Mouse (Mus musculus): ENCODE data around the gene Il2rb.

Gene Il2rb

DNA sequence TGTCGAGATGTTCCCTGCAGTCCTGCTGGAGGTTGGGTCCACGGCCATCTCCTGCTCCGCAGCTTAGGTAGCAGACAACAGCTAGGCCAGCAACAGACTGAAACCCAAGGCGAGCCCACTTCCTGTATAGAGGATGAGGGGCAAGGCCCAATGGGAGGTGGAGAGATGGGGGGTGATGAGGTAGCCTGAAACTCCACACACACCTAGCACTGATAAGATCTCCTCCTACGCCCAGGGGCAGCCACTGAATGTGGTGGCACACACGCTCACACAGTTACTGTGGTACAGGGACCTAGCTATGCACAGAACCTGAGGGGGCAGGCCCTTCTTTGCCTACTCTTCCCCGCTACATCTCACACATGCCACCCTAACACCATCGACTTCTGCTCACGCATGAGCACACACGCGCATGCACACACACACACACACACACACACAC lies at the start of gene Il2rb:
Gene Il2rb, minus strand, starts transcription at position 304 of the 439 bp plus-strand sequence.
- no peak for DNase-seq

DNA sequence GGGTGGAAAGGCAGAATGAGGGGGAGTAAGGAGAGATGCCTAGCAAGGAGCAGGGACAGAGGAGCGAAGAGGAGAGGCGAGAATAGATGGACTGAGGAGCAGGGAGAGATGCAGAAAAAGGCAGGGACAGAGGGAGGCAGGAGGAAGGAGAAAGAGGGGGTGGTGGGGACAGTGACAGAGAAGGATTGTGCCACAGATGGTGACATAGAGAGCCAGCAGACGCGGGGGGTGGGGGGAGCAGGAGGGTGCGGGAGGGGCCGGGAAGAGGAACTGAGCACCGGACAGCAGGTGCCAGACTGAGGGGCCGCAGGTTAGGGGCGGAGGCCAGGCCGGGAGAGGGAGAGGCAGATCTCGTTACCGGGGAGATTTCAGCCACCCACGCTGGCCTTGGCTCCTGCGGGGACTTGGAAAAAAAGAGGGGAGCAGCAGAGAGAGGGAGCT lies 49.5 kb upstream of the Il2rb start, which contains the start of gene Sstr3:
Gene Sstr3, minus strand, starts transcription at position 125 of the 441 bp plus-strand sequence.
- no peak for DNase-seq

DNA sequence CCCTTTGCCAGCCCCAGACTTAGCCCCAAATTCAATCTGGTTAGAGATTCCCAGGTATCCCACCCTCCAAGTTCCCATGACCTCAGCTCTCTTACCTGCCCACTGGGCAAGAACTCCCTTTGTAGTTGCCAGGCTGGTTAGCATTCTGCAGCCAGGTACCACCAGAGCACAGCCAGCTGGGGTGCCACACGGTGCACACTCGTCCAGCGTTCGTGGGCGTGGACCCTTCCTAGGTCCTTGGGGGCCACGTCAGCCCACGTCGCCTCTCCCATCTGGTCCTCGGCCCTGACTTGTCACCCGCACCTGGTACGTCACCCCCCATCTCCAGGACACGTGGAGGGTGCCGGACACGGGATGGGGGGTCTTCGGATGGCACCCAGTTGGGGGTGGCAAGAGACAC lies 49.0 kb upstream of the Il2rb start:
- DNase-seq: no peak

DNA sequence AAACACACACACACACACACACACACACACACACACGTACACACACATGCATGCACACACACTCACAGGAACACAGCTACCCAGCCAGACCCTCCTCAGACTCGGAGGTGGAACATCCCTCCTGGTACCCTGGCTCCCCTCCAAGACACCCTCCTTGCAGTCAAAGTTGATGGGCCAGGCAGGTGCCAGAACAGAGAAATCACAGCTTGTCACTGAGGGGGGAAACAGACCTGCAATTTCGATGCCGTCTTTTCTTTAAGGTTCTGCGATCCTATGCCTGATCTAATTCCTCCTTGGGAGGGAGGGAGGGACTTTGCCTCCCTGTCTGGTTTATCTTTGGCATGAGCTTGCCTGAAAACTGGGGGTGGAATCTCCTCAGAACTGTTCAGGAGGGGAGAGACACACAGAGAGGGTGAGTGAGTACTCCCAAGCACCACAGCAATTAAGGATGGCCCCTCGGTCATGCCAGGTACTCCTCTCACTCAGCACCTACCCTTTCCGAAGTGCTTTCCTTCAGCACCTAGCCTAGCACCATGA lies 47.8 kb upstream of the Il2rb start:
- DNase-seq: no peak

DNA sequence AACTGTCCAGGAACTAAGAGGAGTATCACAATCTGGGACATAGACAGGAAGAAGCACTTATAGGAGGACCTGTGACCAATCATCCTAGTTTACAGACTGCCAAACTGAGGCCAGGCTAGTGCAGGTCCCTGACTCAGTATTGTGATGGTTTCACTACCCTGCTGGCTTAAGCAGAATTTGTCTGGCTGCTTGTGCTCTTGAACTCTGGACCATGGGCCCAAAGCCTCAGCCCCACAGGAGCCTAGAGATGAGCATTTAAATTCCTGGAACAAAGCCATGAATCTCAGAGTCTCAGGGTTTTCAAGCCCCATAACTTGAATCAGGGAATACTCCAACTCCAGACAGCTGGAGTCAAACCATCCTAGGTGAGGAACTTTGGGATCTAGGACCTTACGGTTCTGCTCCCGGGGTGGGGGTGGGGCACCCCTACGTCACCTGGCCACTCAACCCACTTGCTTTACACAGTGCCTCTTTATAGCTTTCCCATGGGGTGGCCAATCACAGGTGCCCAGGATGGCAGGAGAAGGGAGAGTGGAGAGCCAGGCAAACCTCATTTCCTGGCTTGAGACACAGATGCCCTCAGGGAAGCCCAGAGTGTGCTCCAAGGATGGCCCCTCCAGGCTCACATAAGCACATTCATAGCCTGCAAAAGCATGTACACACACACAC lies 47.2 kb upstream of the Il2rb start:
- no peak for DNase-seq

DNA sequence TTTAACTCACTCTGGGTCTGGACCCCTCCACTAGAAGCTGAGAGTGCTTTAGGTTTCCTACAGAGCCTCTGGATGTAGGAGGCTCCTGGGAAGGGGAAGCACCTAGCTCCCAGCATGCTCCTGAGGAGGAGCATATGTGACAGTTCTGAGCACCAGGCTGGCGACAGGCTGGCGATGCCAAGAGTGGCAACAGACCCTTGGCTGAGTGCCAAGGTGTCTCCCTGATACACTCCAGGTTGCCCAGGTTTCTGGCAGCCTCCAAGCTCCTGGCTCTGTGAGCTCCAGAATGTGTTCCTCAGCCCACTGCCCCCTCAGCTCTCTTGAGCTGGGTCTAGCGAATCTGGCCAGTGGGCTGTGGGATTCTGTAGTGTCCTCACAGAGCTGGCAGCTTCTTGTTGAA lies 46.5 kb upstream of the Il2rb start:
- no peak for DNase-seq

DNA sequence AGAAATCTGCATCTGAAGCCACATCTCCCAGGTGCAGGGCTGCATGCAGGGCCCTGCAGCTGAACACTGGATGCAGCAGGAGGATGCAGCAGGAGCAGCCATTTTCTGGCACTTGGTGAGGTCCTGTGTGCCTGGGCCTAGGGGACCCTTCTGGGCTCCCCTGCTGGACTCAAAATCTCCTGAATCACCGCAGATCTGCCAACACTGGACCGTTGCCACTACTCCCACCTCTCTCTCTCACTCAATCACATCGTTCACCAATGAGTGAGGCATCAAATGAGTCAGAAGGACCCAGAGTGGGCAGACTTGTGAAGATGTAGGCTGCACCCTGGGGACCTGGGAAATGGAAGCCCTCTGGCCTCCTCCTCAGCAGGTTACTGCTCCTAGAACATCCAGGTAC lies 46.0 kb upstream of the Il2rb start:
- no peak for DNase-seq

DNA sequence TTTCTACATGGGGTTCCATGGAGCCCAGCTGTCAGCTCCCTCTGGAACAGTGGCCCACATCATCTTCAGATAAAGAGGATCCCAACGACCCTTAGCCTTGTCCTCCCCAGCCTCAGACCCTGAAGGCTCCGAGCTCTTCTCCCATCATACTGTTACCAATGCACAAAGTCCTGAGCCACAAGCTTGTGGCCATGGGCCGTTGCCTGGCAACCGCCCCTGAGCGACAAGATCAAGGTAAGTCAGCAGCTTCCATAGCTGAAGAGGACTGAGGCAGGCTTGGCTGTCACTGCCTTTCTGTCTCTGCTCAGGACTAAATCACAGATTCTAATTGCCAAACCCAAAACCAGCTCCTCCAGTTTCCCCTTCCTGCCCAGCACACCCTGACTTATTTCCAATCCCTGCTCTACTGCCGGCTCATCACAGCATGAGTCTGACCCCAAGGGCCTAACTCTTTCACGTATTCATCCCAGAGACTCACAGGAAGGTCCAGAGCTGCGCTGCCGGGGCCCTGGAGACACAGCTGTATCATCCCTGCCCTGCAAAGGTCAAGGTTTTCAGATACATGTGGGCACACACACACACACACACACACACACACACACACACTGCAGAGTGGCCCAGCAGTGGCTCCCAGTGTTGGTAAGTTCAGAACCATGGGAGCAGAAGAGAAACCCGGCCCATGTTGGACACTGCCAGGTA lies 40.8 kb upstream of the Il2rb start:
- DNase-seq: no peak

DNA sequence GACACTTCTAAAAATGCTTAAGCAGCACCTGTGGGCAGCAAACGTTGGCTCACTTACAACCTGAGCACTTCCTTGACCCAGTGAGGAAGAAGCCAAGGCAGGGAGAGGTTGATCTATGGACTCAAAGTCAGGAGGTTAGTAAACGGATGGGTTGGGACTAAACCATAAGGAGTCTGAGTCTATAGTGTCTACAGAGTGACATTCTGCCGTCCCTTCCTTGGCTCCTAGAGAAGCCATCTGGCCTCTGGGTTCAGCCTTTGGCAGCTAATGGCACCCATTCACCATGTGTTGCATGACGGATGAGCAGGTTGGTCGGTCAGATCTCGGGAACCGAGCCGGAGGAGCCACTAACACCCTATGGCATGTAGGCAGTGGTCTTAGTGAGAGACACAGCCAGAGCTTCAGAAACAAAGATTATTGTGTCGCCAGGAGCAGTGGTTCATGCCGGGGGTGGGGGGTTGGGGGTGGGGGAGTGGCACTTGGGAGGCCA lies 38.3 kb upstream of the Il2rb start:
- no peak for DNase-seq

DNA sequence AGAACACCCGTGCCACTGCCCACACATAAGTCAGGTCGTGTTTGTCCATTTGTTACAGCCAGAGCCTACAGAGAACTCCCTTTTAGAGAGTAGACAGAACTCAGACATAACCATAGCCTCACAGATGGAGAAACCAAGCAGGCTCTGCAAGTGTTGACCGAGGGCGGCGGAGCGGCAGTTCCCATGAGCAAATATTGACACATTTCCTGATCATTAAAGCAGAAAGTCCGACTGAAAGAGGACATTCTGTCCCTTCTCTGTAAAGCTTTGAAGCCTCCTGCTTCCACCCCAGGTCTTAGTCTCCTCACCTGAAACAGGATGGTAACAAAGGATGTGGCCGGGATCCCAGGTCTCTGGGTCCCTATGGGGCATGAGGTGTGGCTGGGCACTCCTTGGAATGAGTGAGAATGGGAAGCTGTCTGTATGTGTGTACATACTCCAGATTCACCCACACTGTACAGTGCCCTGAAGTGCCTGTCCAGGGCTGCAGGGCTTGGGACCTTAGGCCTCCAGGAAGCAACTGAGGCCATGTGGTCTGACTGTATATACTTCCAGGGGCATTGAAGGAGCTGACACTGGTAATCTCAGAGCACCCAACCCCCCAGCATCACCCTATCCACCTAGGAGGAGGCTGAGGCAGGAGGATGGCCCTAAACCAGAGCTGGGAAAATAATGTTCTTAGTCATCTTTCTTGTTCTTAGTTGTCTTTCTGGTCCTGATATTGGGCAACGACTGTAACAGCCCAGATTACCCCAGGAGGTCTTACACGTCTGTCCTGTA lies 37.7 kb upstream of the Il2rb start:
- DNase-seq: peak; percentile 43

DNA sequence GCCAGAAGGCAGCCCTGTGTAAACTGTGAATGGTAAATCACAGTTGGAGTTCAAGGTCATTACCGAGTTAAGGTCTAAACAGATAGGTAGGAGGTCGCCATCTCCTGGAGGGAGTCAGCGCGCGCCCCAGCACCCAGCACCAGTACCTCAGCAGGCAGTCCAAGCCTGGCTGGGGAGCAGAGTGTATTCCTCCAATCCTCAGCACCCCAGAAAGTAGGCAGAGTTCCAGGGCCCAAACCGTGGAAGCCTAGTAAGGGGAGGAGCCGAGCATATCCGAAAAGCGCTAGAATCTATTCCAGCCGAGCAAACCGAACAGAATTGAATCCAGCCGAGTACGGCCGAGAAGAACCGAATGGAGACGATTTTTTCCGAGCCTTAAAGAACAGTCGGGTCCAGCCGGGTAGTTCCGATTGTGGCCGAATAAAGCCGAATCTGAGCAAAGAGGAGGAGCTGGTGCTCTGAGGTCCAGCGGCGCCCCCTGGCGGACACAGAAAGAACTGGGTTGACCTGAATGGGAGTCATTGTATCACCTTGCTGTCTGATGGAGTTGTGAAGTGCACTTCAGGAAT lies 36.9 kb upstream of the Il2rb start:
- peak; percentile 98 for DNase-seq

DNA sequence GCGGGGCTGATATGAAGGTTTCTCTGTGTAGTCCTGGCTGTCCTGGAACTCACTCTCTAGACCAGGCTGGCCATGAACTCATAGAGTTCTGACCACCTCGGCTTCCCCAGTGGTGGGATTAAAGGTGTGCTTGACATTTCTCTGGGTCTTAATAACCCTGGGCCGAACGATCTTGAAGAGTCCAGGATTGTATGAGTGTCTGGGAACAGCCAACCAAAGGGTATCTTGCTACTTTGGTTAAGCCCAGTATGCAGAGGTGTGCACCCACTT lies 36.3 kb upstream of the Il2rb start:
- peak; percentile 27 for DNase-seq

DNA sequence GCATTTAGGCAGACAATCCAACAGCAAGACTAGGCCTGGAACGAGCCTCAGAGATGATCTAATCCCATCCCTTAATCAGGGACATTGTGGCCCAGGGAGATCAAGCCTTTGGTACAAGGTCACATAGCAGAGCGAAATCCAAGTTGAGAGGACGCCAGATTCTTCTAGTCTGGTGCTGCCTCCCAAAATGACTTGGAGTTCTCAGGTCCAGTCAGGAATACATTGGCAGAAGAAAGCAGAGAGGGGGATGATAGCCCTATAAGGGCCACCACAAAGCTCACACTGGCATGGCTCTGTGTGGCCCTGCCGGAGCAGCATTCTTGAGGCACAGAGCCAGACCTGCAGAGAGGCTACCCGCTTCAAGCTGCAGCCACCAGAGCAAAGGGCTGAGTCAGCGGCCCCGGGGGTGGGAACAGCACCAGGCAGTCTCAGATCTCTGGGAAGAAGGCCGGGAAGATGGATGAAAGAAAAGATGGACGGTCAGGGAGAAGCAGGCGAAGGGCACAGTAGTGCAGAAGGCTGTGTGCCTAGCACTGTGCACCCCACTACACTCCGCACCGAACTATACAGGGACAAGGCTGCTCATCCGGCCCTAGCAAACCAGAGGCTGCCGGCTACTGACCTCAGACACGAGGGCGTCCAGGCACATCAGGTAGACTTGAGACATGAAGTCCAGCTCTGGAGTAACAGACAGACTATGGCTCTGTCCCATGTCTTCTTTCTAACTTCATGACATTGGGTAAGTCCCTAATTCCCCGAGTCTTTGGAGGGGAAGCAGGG lies 35.8 kb upstream of the Il2rb start, which contains the start of gene C1qtnf6:
Gene C1qtnf6, minus strand, starts transcription at position 746 of the 780 bp plus-strand sequence.
- DNase-seq: peak; percentile 69

DNA sequence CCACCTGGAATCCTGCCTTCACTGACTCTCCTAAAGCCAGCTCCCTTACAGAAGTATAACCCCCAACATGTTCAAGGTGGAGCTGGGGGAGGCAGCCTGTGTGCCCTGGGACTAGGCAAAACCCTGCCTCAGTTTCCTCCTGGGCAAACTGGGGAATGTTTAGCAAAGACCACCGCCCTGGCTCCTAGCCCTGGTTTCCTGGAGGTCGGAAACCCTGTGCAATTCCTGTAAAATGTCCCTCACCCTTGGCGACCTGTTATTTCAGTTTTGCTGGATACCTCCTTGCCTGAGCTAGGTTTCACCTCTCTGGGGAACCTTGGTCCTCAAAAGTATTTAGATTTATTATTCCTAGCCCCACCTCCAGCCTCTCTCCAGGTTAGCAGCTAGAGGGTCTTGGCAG lies 35.1 kb upstream of the Il2rb start:
- DNase-seq: no peak

DNA sequence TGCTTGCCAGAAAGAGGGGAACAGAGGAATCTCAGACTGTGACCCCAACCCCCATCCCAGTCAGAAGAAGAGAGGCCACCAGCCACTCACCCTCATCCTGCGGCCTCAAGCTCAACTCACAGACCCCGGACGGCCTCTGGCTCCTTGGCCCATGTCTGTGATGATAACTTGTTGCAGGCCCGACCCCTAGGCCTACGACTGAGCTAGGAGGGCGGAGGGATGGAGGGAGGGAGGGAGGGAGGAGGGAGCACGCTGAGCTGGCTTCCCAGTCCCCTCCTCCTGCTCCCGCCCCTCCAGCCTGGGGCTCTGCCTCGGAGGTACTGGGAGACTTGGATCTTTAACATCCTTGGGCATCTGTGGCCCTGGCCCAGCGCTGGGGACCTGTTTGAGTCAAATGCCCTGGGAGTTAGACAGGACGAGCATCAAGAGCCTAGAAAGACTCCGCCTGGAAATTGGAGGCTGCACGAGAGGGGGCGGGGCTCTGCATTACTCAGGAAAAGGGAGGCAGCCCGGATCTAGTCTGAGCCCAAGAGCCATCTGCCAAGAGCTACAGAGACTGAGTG lies 34.4 kb upstream of the Il2rb start:
- DNase-seq: peak; percentile 87

DNA sequence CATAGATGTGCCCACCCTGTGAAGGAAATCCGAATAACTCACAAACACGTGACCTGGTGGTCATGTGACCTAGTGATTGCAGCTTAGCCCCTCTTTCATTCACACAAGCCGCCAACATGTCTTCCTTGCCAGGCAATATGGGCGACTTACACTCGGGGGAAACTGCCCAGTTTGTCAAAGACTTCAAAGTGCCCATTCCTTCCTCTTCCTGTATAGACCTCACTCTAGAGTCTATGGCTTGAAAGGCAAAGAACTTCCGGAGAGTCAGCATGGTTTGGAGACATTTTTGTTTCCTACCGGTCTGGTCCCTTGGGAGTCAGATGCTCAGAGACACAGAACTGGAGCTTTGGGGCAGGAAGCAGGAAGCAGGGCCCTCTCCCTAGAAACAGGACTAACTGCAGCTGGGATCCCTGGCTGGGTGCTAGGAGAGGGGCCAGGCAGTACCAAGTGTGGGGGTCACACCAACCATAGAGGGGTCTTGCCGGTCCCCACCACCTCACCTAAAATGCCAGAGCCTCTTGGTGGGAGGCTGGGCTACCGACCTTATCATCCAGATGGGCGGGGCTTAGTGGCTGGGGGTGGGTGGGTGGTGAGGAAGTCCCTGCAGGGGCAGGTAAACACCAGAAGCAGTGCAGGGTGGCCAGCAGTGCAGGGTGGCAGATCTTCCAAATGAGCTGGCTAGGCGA lies 33.8 kb upstream of the Il2rb start:
- DNase-seq: peak; percentile 64

DNA sequence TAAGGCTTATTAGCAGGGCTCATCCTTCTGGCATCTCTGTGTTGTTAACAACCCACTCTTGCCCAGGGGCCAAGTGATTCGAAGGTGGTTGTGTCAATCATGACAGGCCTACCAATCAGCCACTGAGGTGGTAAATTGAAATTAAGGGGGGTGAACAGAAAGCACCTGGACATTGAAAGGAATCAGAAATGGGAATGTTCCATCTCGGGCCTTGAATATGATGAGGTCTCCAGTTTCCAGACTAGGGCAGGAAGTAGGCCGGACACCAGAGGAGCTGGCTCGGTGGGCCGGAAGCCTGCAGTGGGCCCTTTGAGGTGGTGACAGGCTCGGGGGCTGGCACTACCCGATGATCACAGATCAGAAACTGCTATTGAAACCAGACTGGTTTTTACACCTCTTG lies 32.9 kb upstream of the Il2rb start:
- peak; percentile 58 for DNase-seq

DNA sequence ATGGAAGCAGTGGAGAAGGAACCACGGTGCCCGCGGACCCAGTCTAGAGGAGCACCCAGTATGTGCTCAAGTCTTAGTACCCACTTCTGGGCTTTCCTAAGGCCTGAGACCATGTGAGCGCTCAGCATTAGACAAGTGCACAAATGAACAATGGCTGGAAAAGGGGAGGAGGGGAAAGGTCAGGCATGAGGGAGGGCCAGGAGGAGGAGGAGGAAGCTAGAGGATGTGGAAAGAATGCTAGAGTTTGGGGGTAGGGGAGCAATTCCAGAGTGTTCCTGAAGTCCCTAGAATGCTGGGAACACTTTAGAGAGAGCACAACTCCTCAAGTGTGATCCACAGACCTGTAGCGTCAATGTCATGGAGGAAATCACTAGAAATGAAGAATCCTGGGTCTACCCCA lies 29.1 kb upstream of the Il2rb start:
- DNase-seq: no peak

DNA sequence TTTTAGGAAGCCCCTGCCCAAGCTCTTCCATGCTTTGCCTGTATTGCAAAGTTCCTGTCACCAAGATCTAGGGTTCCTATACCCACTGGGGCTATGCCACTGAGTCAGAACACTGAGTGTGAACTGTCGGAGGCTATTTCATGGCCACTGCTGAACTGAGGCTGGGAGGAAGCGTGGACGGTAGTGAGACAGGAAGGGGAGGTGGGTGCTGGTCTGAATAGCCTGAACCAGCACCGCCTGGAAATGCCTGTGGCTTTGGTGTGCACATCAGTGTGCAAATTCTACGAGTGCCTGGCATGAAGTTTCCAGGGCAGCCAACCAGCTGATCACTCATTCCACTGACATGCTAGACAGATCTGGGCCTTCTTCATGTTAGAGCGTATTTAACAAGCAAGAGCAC lies 26.8 kb upstream of the Il2rb start:
- DNase-seq: no peak

DNA sequence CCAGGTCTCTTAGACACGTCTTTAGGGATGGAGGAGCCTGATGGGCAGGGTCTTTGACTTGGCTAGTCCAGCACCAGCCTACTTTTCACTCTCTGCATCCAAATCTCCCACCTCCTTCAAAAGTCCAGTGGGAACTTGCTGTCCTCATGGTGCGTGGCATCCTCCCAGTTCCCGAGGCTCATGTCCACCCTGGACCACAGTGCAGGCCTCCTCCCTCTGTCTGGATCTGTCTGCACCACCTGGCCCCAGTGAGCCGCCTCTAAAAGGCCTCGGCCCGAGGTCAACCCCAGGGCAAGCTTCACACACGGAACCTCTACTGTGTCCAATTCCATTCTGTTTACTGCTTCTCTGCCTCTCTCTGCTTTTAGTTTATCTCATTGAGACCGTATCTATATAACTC lies 26.3 kb upstream of the Il2rb start:
- DNase-seq: no peak

DNA sequence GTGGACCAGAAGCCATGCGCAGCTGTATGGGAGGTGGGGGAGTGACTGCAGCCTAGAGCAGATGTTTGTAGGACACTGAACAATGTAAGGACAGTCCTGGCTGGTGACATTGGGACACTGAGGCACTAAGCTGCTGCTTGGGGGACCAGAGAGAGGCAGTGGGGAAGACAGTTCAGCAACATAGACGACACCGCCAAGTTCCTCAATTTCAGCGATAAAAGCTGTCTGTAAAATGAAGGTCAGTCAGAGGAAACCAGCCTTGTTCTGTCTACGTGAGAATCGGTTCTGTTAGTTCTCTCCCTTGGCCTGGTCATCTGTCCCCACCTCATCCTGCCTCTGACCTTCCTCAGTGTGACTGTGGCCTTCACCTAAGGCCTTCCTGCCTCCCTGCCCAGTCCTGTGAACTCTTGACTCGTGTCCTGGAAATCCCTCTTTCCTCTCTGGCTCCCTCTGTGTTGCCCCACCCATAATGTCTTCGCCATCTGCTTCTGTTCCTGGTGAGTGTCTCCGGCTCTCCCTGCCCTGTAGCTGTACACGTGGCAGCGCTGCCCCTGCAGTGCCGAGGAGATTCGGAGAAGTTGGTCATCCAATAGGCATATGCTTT lies 25.1 kb upstream of the Il2rb start:
- DNase-seq: peak; percentile 56
